Mouse (Mus musculus): ENCODE data around the gene Wbp1l.

DNA sequence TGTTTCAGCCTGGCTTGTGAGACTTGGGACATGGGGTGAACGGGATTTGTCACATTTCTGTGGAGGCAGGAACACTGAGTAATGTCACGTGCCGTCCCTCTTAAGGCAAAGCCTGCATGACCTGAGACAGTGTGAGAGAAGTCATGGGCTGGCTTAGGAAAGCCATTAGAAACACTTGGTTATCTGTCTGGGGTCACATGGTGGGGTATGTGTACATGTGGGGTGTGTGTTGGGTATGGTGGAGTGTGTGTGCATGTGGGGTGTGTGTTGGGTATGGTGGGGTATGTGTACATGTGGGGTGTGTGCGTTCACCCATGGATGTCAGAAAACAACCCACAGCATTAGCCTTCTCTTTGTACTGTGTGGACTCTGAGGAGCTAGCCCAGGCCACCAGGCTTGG is 48.5 kb upstream of the Wbp1l start:
- no peak for TF ChIP-seq CTCF (IDR thresholded peaks at IDR 0.05; ENCODE audit: low read depth, low read length)
- no peak for TF ChIP-seq POLR2AphosphoS5 (IDR thresholded peaks at IDR 0.05; ENCODE audit: insufficient replicate concordance, low read depth, low read length)
- TF ChIP-seq GATA1 (IDR thresholded peaks at IDR 0.05; ENCODE audit: borderline replicate concordance, low read length): no peak

All from G1E (cell line).